In genomic region chr7:34694898-34695297, GRCm38 (mm10) we compare ENCODE assay signal across 22 mouse cellular contexts. TPM values are rescaled to one million over a fixed set of nuclear protein-coding genes. Genes with fewer than 3 reads are reported as not detected.
DNase-seq lines count a peak whose midpoint lies in the region; ATAC-seq lines count a peak whose summit lies in the region.
"Had no signal": no experiment of that assay in that cellular context is flagged by ENCODE, and none has a peak within 500 bp of the region (broad histone marks: within the 10 kb centered on the region; RNA-seq: fewer than 3 reads in every experiment).

No protein-coding gene starts in this region.

- H3K9ac ChIP-seq in kidney, embryonic 16.5 days (replicated peaks; ENCODE audit: low read length) = no peak overlapping the region
- H3K9ac ChIP-seq in hindbrain, embryonic 12.5 days = no peak overlapping the region
- H3K9ac ChIP-seq in lung, embryonic 15.5 days = no peak overlapping the region
- H3K9ac ChIP-seq in midbrain, embryonic 11.5 days (ENCODE audit: low read length) = no peak overlapping the region
- no peak overlapping the region for H3K9ac ChIP-seq in intestine, embryonic 15.5 days
- H3K9ac ChIP-seq: embryonic facial prominence, embryonic 13.5 days; heart, embryonic 12.5 days; limb, embryonic 12.5 days; liver, embryonic 13.5 days had no signal

- no peaks in the 10 kb centered on the region for H3K36me3 ChIP-seq in kidney, embryonic 16.5 days (ENCODE audit: insufficient read depth, low read length)
- H3K36me3 ChIP-seq in hindbrain, embryonic 12.5 days = no peaks in the 10 kb centered on the region
- H3K36me3 ChIP-seq in lung, embryonic 15.5 days = no peaks in the 10 kb centered on the region
- no peaks in the 10 kb centered on the region for H3K36me3 ChIP-seq in midbrain, embryonic 11.5 days (ENCODE audit: control insufficient read depth, insufficient read depth, low read length)
- H3K36me3 ChIP-seq in intestine, embryonic 15.5 days = no peaks in the 10 kb centered on the region
- H3K36me3 ChIP-seq: embryonic facial prominence, embryonic 13.5 days; heart, embryonic 12.5 days; limb, embryonic 12.5 days; liver, embryonic 13.5 days had no signal

- H3K4me3 ChIP-seq in kidney, embryonic 16.5 days (ENCODE audit: low read length) = no peak overlapping the region
- H3K4me3 ChIP-seq in hindbrain, embryonic 12.5 days = no peak overlapping the region
- no peak overlapping the region for H3K4me3 ChIP-seq in lung, embryonic 15.5 days
- H3K4me3 ChIP-seq in midbrain, embryonic 11.5 days (ENCODE audit: low read depth, low read length) = no peak overlapping the region
- no peak overlapping the region for H3K4me3 ChIP-seq in intestine, embryonic 15.5 days (replicated peaks)
- H3K4me3 ChIP-seq: embryonic facial prominence, embryonic 13.5 days; heart, embryonic 12.5 days; limb, embryonic 12.5 days; liver, embryonic 13.5 days; myocyte had no signal

- no peaks in the 10 kb centered on the region for H3K9me3 ChIP-seq in kidney, embryonic 16.5 days (ENCODE audit: low read length)
- H3K9me3 ChIP-seq in hindbrain, embryonic 12.5 days (replicated peaks) = no peaks in the 10 kb centered on the region
- H3K9me3 ChIP-seq in lung, embryonic 15.5 days = no peaks in the 10 kb centered on the region
- H3K9me3 ChIP-seq in midbrain, embryonic 11.5 days (ENCODE audit: control insufficient read depth, low read length) = no peaks in the 10 kb centered on the region
- H3K9me3 ChIP-seq in intestine, embryonic 15.5 days = no peaks in the 10 kb centered on the region
- H3K9me3 ChIP-seq: embryonic facial prominence, embryonic 13.5 days; heart, embryonic 12.5 days; limb, embryonic 12.5 days; liver, embryonic 13.5 days had no signal

- no peak for ATAC-seq in kidney, embryonic 16.5 days (ENCODE audit: low FRiP score, low TSS enrichment)
- ATAC-seq in hindbrain, embryonic 12.5 days (ENCODE audit: low FRiP score) = peak; percentile 60
- ATAC-seq in lung, embryonic 15.5 days (ENCODE audit: borderline replicate concordance, extremely low read depth, low FRiP score, low TSS enrichment) = peak; percentile 89
- ATAC-seq in midbrain, embryonic 11.5 days (ENCODE audit: low FRiP score) = peak; percentile 67
- no peak for ATAC-seq in intestine, embryonic 15.5 days
- ATAC-seq: activated CD4-positive, CD25-positive, alpha-beta regulatory T cell, adult 4 months; intestine, postnatal 0 days; Patski had no signal

- peaks cover 23% of the 10 kb centered on the region for H3K4me1 ChIP-seq in kidney, embryonic 16.5 days (ENCODE audit: insufficient read depth, low read length)
- H3K4me1 ChIP-seq in hindbrain, embryonic 12.5 days = peaks cover 59% of the 10 kb centered on the region
- H3K4me1 ChIP-seq in lung, embryonic 15.5 days = peaks cover 15% of the 10 kb centered on the region; the same call in 1 of the 2 replicates
- H3K4me1 ChIP-seq in midbrain, embryonic 11.5 days (ENCODE audit: control insufficient read depth, insufficient read depth, low read length) = peaks cover 15% of the 10 kb centered on the region
- no peaks in the 10 kb centered on the region for H3K4me1 ChIP-seq in intestine, embryonic 15.5 days (replicated peaks)
- H3K4me1 ChIP-seq: liver, embryonic 13.5 days had no signal

- H3K27me3 ChIP-seq in kidney, embryonic 16.5 days (ENCODE audit: insufficient read depth, low read length) = no peaks in the 10 kb centered on the region; the same call in 1 of the 2 replicates
- H3K27me3 ChIP-seq in hindbrain, embryonic 12.5 days = no peaks in the 10 kb centered on the region
- H3K27me3 ChIP-seq in lung, embryonic 15.5 days = peaks cover 21% of the 10 kb centered on the region; the same call in 1 of the 2 replicates
- H3K27me3 ChIP-seq in midbrain, embryonic 11.5 days (ENCODE audit: control insufficient read depth, insufficient read depth, low read length) = no peaks in the 10 kb centered on the region
- H3K27me3 ChIP-seq in intestine, embryonic 15.5 days (replicated peaks) = no peaks in the 10 kb centered on the region
- H3K27me3 ChIP-seq: liver, embryonic 13.5 days; Patski had no signal

- 65% methylated on average over 9 of the region's 9 CpGs for WGBS in kidney, embryonic 16.5 days
- WGBS in hindbrain, embryonic 12.5 days = 40% methylated on average over 9 of the region's 9 CpGs
- 41% methylated on average over 9 of the region's 9 CpGs for WGBS in lung, embryonic 15.5 days
- 61% methylated on average over 9 of the region's 9 CpGs for WGBS in midbrain, embryonic 11.5 days
- WGBS in intestine, embryonic 15.5 days = 66% methylated on average over 9 of the region's 9 CpGs

- no peak overlapping the region for H3K4me2 ChIP-seq in kidney, embryonic 16.5 days (replicated peaks; ENCODE audit: low read depth, low read length)
- H3K4me2 ChIP-seq in hindbrain, embryonic 12.5 days (replicated peaks) = no peak overlapping the region
- H3K4me2 ChIP-seq in lung, embryonic 15.5 days = no peak overlapping the region
- H3K4me2 ChIP-seq in midbrain, embryonic 11.5 days = no peak overlapping the region
- no peak overlapping the region for H3K4me2 ChIP-seq in intestine, embryonic 15.5 days (replicated peaks)
- H3K4me2 ChIP-seq: embryonic facial prominence, embryonic 13.5 days; heart, embryonic 12.5 days; limb, embryonic 12.5 days; liver, embryonic 13.5 days had no signal

- no peak overlapping the region for H3K27ac ChIP-seq in kidney, embryonic 16.5 days (ENCODE audit: low read length)
- peak overlapping the region; percentile 85 for H3K27ac ChIP-seq in hindbrain, embryonic 12.5 days
- no peak overlapping the region for H3K27ac ChIP-seq in lung, embryonic 15.5 days
- H3K27ac ChIP-seq in midbrain, embryonic 11.5 days (ENCODE audit: low read depth, low read length) = peak overlapping the region; percentile 32; the same call in 1 of the 2 replicates
- H3K27ac ChIP-seq in intestine, embryonic 15.5 days = no peak overlapping the region
- H3K27ac ChIP-seq: embryonic facial prominence, embryonic 13.5 days; limb, embryonic 12.5 days; liver, embryonic 13.5 days had no signal

- DNase-seq in kidney, postnatal 10 days = peak; percentile 43
- DNase-seq in midbrain, embryonic 11.5 days (ENCODE audit: low spot score, missing footprints) = no peak
- no peak for DNase-seq in right cerebral cortex, adult 18-20 months
- no peak for DNase-seq in layer of hippocampus, postnatal 10 days (ENCODE audit: low spot score in 2 of 2)
- DNase-seq: adrenal gland, postnatal 36 days; cerebellum, adult 8-10 months; heart, postnatal 36 days; kidney, postnatal 14 days; liver, embryonic 13.5 days; right cerebral cortex, postnatal 25 days; thymus, postnatal 14 days had no signal

RNA-seq across cellular contexts. Expression of gene Kctd15, which starts 38.4 kb away (rescaled TPM):
- 41.6 and 41.9 TPM in 2 replicates for polyA plus RNA-seq in kidney, embryonic 16.5 days (2015; fragmentation: Nextera tagmentation; extraction: Ambion mirVana)
- polyA plus RNA-seq in hindbrain, embryonic 12.5 days (2016; fragmentation: Nextera tagmentation; extraction: Ambion mirVana) = 36.9 and 42.1 TPM in 2 replicates
- 17.3 and 18.4 TPM in 2 replicates for polyA plus RNA-seq in lung, embryonic 15.5 days (2015; fragmentation: Nextera tagmentation; extraction: Ambion mirVana)
- polyA plus RNA-seq in midbrain, embryonic 11.5 days (2014; fragmentation: Nextera tagmentation; extraction: Ambion mirVana) = 13.6 and 15.9 TPM in 2 replicates
- 10 to 100 TPM; 19.1 to 24.2 TPM for total RNA-seq in layer of hippocampus, postnatal 10 days (2021)
- 16.2 and 18.0 TPM in 2 replicates for polyA plus RNA-seq in intestine, embryonic 15.5 days (2015; fragmentation: Nextera tagmentation; extraction: Ambion mirVana)
- polyA plus RNA-seq: activated CD4-positive, CD25-positive, alpha-beta regulatory T cell, adult 4 months had no signal

Comparison
In these comparisons a context has a peak if more than half of its experiments do, and no peak if none do; other contexts are left out.
1. ATAC-seq: peak in hindbrain, embryonic 12.5 days (single experiment), lung, embryonic 15.5 days (single experiment) and midbrain, embryonic 11.5 days (single experiment); none in kidney, embryonic 16.5 days (single experiment) and intestine, embryonic 15.5 days (single experiment).
2. H3K27ac ChIP-seq: peak in hindbrain, embryonic 12.5 days (single experiment) and midbrain, embryonic 11.5 days (single experiment); none in kidney, embryonic 16.5 days (single experiment), lung, embryonic 15.5 days (single experiment) and intestine, embryonic 15.5 days (single experiment).